Mouse (Mus musculus) heart, adult 2 months (tissue): ENCODE measurements around the gene Med13l.

Source experiments
- CTCF ChIP-seq: fragments of 200-600 bp; IDR thresholded peaks from 2 replicates; pipeline ENCODE4 v1.8.1; 2022; ENCODE audit warnings: antibody characterized with exemption, mild to moderate bottlenecking, moderate library complexity
- EP300 ChIP-seq: fragments of 200-500 bp; IDR thresholded peaks from 2 replicates; pipeline ENCODE4 v1.6.1; 2011; ENCODE audit warnings: low read depth, low read length, control low read depth; ENCODE audit not compliant: insufficient read depth
- POLR2A ChIP-seq: fragments of 200-500 bp; IDR thresholded peaks from 2 replicates; pipeline ENCODE4 v1.6.1; 2011; ENCODE audit warnings: mild to moderate bottlenecking, low read depth, low read length, control low read depth; ENCODE audit not compliant: insufficient read depth

DNA sequence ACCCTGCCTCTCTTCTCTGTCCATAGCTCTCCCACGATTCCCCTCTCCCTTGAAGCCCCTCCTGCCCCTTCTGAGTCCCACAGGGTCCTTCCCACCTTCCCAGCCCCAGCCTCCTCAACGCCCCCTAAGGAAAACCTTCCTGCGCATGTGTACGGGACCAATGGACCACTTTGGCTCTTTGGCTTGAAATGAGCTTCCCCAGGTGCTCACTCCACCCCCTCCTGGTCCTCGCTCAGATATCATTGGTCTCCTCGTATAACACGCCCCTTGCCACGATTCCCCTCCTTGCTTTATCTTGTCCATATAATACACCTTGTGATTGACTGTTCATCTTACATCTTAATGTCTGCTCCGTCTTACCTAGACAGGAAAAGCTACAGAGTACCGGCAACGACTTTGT is 237.3 kb downstream of the Med13l start:
- TF ChIP-seq POLR2A (no peak), CTCF (no peak), EP300 (no peak)
